Mouse (Mus musculus) embryonic facial prominence, embryonic 13.5 days (tissue): ENCODE measurements around the gene Cltc. TPM values are rescaled to one million over a fixed set of nuclear protein-coding genes. Genes with fewer than 3 reads are reported as not detected.
A peak's percentile ranks its signal among the peaks of the same experiment; 100 is the strongest.

ENCODE experiments used
- ATAC-seq: fragments of 200-750 bp; cut with Nextera tagmentation; 2 replicates; pipeline ENCODE4 v1.8.0; 2017; ENCODE audit warnings: low read depth; ENCODE audit not compliant: insufficient number of reproducible peaks, insufficient read depth, low FRiP score, low TSS enrichment
- H3K27ac ChIP-seq: fragments of 300-500 bp; sonication (generic); 2 replicates; pipeline ENCODE4 v1.5.1; 2015; ENCODE audit warnings: moderate library complexity, mild to moderate bottlenecking, inconsistent platforms
- H3K27me3 ChIP-seq: fragments of 300-500 bp; sonication (generic); 2 replicates; pipeline ENCODE4 v1.6.1; 2015; ENCODE audit warnings: mild to moderate bottlenecking, inconsistent platforms
- H3K36me3 ChIP-seq: fragments of 300-500 bp; sonication (generic); 2 replicates; pipeline ENCODE4 v1.6.1; 2015; ENCODE audit warnings: mild to moderate bottlenecking, inconsistent platforms
- H3K4me1 ChIP-seq: fragments of 300-500 bp; sonication (generic); 2 replicates; pipeline ENCODE4 v1.6.1; 2015; ENCODE audit warnings: inconsistent platforms
- H3K4me2 ChIP-seq: fragments of 300-500 bp; sonication (generic); 2 replicates; pipeline ENCODE4 v1.6.1; 2015; ENCODE audit warnings: moderate library complexity, mild to moderate bottlenecking, inconsistent platforms
- H3K4me3 ChIP-seq: fragments of 300-500 bp; sonication (generic); 2 replicates; pipeline ENCODE4 v1.5.1; 2015; ENCODE audit warnings: mild to moderate bottlenecking, inconsistent platforms
- H3K9ac ChIP-seq: fragments of 300-500 bp; sonication (generic); 2 replicates; pipeline ENCODE4 v1.6.1; 2015; ENCODE audit warnings: mild to moderate bottlenecking, inconsistent platforms
- H3K9me3 ChIP-seq: fragments of 300-500 bp; sonication (generic); 2 replicates; pipeline ENCODE4 v1.6.1; 2016; ENCODE audit warnings: inconsistent platforms
- WGBS: fragments of 180-500 bp; shearing (Covaris S2); methylation state at CpG from one replicate; pipeline ENCODE4 v1.1.7; 2015; ENCODE audit warnings: mixed read lengths; 5-methylcytosine and 5-hydroxymethylcytosine counted together
- polyA plus RNA-seq: library from polyadenylated mRNA; unstranded; fragments of >200 nt; fragmentation: Nextera tagmentation; extraction: Ambion mirVana; gene quantifications from 2 replicates; pipeline ENCODE4 v1.2.1, GENCODE M21; 2015

Cltc gene
- polyA plus RNA-seq, 1 experiment from 2014 or later = 106 TPM

DNA sequence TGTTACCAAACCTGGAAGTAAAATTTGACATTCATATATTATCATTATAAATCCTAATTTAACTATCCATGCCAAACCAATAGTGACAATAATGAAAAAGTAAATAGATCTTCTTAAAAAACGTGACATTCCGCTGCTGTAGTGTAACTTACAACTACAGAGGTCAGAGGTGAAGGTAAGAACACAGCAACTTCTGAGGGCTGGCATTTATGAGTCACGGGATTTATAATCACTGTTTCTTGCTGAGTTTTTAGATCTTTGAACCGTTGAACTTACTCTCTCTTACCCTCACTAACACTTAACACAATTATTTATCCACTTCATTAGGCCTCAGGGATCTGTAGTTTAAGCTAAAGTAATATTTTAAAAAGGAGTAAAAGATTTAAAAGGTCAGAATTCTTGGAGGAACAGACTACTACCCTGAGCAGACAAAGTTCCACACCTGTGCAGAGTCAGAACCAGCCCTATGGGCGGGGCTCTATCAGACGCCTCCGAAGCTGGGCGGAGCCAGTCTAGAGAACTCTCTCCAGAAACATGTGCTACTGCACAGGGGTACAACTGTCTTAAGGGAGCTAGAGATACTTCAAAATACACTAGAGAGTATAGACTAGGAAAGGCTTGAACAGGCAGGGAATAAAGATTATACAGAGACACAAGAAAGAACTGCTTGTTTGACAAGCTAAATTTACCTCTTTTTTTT, 19.9 kb downstream of the Cltc start:
- Histone ChIP-seq H3K4me3 (no peak overlapping the region), H3K4me1 (no peaks in the 10 kb centered on the region), H3K9me3 (no peaks in the 10 kb centered on the region), H3K4me2 (no peak overlapping the region), H3K36me3 (peaks cover 18% of the 10 kb centered on the region), H3K27me3 (no peaks in the 10 kb centered on the region), H3K9ac (no peak overlapping the region), H3K27ac (no peak overlapping the region)
- 80% methylated on average over 8 of the region's 8 CpGs for WGBS
- ATAC-seq = no peak

GRCm38 (mm10) chr11:86734993-86735392, 22.4 kb downstream of the Cltc start:
- Histone ChIP-seq H3K27ac (no peak overlapping the region), H3K4me3 (no peak overlapping the region), H3K9ac (no peak overlapping the region), H3K27me3 (no peaks in the 10 kb centered on the region), H3K9me3 (no peaks in the 10 kb centered on the region), H3K4me2 (no peak overlapping the region), H3K36me3 (peaks cover 37% of the 10 kb centered on the region), H3K4me1 (no peaks in the 10 kb centered on the region)
- ATAC-seq = no peak
- 92% methylated on average over 4 of the region's 4 CpGs for WGBS

GRCm38 (mm10) chr11:86734241-86734939, 23.0 kb downstream of the Cltc start:
- Histone ChIP-seq H3K9me3 (no peaks in the 10 kb centered on the region), H3K9ac (0 out of 2 replicates have a peak overlapping the region, but pooled peaks have one; percentile 3), H3K27ac (no peak overlapping the region), H3K27me3 (no peaks in the 10 kb centered on the region), H3K4me2 (no peak overlapping the region), H3K36me3 (peaks cover 41% of the 10 kb centered on the region), H3K4me1 (no peaks in the 10 kb centered on the region), H3K4me3 (no peak overlapping the region)
- 74% methylated on average over 10 of the region's 10 CpGs for WGBS
- no peak for ATAC-seq

- no peak overlapping the region for H3K9ac ChIP-seq
- no peak overlapping the region for H3K4me2 ChIP-seq
- no peak for ATAC-seq
- H3K27me3 ChIP-seq = no peaks in the 10 kb centered on the region
- H3K4me3 ChIP-seq = no peak overlapping the region
- H3K4me1 ChIP-seq = no peaks in the 10 kb centered on the region
- 88% methylated on average over 2 of the region's 2 CpGs for WGBS
- H3K27ac ChIP-seq = no peak overlapping the region
- no peaks in the 10 kb centered on the region for H3K9me3 ChIP-seq
- peaks cover 58% of the 10 kb centered on the region for H3K36me3 ChIP-seq
Measured at GRCm38 (mm10) chr11:86731443-86731842, 25.9 kb downstream of the Cltc start.

DNA sequence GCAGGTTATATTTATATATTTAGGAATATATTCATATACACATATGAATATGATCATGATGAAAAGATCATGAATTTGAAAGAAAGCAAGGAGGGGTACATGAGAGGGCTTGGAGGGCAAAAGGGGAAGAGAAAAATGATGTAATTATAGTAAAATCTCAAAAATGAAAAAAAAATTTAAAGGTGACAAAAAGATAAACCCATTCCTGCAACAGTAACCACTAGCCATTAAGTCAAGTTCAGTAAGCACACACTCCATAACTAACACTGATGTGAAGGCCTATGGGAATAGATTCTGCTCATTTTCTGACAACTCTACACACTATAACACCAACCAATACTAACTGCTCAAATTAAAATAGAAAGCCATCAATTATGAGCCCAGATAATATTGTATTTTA, 31.8 kb downstream of the Cltc start:
- H3K27ac ChIP-seq = no peak overlapping the region
- H3K27me3 ChIP-seq = no peaks in the 10 kb centered on the region
- H3K4me3 ChIP-seq = no peak overlapping the region
- H3K9me3 ChIP-seq = no peaks in the 10 kb centered on the region
- H3K9ac ChIP-seq = no peak overlapping the region
- H3K4me2 ChIP-seq = no peak overlapping the region
- H3K4me1 ChIP-seq = no peaks in the 10 kb centered on the region
- no peak for ATAC-seq
- peaks cover 62% of the 10 kb centered on the region for H3K36me3 ChIP-seq

- ATAC-seq = no peak
Measured at GRCm38 (mm10) chr11:86724982-86725381, 32.4 kb downstream of the Cltc start.

GRCm38 (mm10) chr11:86724004-86724403, 33.4 kb downstream of the Cltc start:
- Histone ChIP-seq H3K4me3 (no peak overlapping the region), H3K4me2 (no peak overlapping the region), H3K36me3 (peaks cover 67% of the 10 kb centered on the region), H3K9ac (no peak overlapping the region), H3K4me1 (no peaks in the 10 kb centered on the region), H3K27me3 (no peaks in the 10 kb centered on the region), H3K27ac (no peak overlapping the region), H3K9me3 (no peaks in the 10 kb centered on the region)
- WGBS = 87% methylated on average over 3 of the region's 3 CpGs
- no peak for ATAC-seq

More at GRCm38 (mm10) chr11:86724982-86725381, 32.4 kb downstream of the Cltc start:
- H3K27ac ChIP-seq = no peak overlapping the region
- no peaks in the 10 kb centered on the region for H3K9me3 ChIP-seq
- H3K4me2 ChIP-seq = no peak overlapping the region
- no peak overlapping the region for H3K4me3 ChIP-seq
- no peaks in the 10 kb centered on the region for H3K4me1 ChIP-seq
- H3K36me3 ChIP-seq = peaks cover 65% of the 10 kb centered on the region
- H3K9ac ChIP-seq = no peak overlapping the region
- 88% methylated on average over 7 of the region's 7 CpGs for WGBS
- no peaks in the 10 kb centered on the region for H3K27me3 ChIP-seq

GRCm38 (mm10) chr11:86719390-86719789, 38.0 kb downstream of the Cltc start:
- Histone ChIP-seq H3K27ac (no peak overlapping the region), H3K4me2 (no peak overlapping the region), H3K36me3 (peaks cover 72% of the 10 kb centered on the region), H3K27me3 (no peaks in the 10 kb centered on the region), H3K9ac (no peak overlapping the region), H3K9me3 (no peaks in the 10 kb centered on the region), H3K4me3 (no peak overlapping the region), H3K4me1 (no peaks in the 10 kb centered on the region)
- ATAC-seq = no peak
- WGBS = 92% methylated on average over 8 of the region's 8 CpGs

- Histone ChIP-seq H3K4me2 (no peak overlapping the region), H3K4me3 (no peak overlapping the region), H3K4me1 (no peaks in the 10 kb centered on the region), H3K9ac (no peak overlapping the region), H3K36me3 (peaks cover 71% of the 10 kb centered on the region), H3K27ac (no peak overlapping the region), H3K27me3 (no peaks in the 10 kb centered on the region), H3K9me3 (no peaks in the 10 kb centered on the region)
- ATAC-seq = no peak
- 96% methylated on average over 3 of the region's 3 CpGs for WGBS
Measured at GRCm38 (mm10) chr11:86718369-86718768, 39.0 kb downstream of the Cltc start.

- H3K27me3 ChIP-seq = no peaks in the 10 kb centered on the region
- no peaks in the 10 kb centered on the region for H3K9me3 ChIP-seq
- H3K9ac ChIP-seq = no peak overlapping the region
- WGBS = 86% methylated on average over 6 of the region's 6 CpGs
- no peak overlapping the region for H3K27ac ChIP-seq
- ATAC-seq = no peak
- peaks cover 70% of the 10 kb centered on the region for H3K36me3 ChIP-seq
- H3K4me3 ChIP-seq = no peak overlapping the region
- no peak overlapping the region for H3K4me2 ChIP-seq
- H3K4me1 ChIP-seq = no peaks in the 10 kb centered on the region
Measured at GRCm38 (mm10) chr11:86717306-86718065, 39.9 kb downstream of the Cltc start.

DNA sequence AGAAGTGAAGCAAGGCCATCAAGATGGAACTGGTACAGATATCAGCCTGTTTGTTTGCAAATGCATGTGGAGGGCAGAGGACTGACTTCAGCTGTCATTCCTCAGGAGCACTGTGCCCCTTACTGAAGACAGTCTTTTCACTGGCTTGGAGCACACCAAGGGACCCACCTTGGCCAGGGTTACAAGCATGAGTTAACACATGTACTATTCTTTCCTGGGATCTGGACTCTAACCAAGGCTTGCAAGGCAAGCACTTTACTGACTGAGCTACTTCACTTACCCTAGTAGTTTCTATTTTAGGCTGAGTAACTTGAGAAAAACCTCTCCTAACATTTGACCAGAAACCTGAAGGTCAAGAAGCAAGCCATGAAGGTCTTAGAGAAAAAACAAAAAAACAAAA, 42.8 kb downstream of the Cltc start:
- Histone ChIP-seq H3K27ac (no peak overlapping the region), H3K4me3 (no peak overlapping the region), H3K27me3 (no peaks in the 10 kb centered on the region), H3K9me3 (no peaks in the 10 kb centered on the region), H3K4me1 (no peaks in the 10 kb centered on the region), H3K4me2 (no peak overlapping the region), H3K36me3 (peaks cover 75% of the 10 kb centered on the region), H3K9ac (no peak overlapping the region)
- ATAC-seq = no peak

- Histone ChIP-seq H3K9me3 (no peaks in the 10 kb centered on the region), H3K27ac (no peak overlapping the region), H3K27me3 (no peaks in the 10 kb centered on the region), H3K4me2 (no peak overlapping the region), H3K4me1 (no peaks in the 10 kb centered on the region), H3K9ac (no peak overlapping the region), H3K36me3 (peaks cover 89% of the 10 kb centered on the region), H3K4me3 (no peak overlapping the region)
- ATAC-seq = no peak
- 93% methylated on average over 4 of the region's 4 CpGs for WGBS
Measured at GRCm38 (mm10) chr11:86701151-86701550, 56.2 kb downstream of the Cltc start.
